Mouse (Mus musculus): ENCODE results near the gene Reep3. TPM values are rescaled to one million over a fixed set of nuclear protein-coding genes. Genes with fewer than 3 reads are reported as not detected.
"Not testable (repeated sequence)": the region's sequence is repeated elsewhere in the genome, so short reads cannot be mapped to it uniquely, and the experiment has no call there.

Reep3 gene
- total RNA-seq, 2 experiments from 2014 or later: 42.9 to 43.7 TPM

GRCm38 (mm10) chr10:67014746-67015145, 82.0 kb downstream of the Reep3 start:
- DNase-seq: no peak

- DNase-seq: no peak
Observed at GRCm38 (mm10) chr10:67010521-67010920, 86.2 kb downstream of the Reep3 start.

GRCm38 (mm10) chr10:67004527-67005042, 92.2 kb downstream of the Reep3 start:
- peak; percentile 37 for DNase-seq

DNA sequence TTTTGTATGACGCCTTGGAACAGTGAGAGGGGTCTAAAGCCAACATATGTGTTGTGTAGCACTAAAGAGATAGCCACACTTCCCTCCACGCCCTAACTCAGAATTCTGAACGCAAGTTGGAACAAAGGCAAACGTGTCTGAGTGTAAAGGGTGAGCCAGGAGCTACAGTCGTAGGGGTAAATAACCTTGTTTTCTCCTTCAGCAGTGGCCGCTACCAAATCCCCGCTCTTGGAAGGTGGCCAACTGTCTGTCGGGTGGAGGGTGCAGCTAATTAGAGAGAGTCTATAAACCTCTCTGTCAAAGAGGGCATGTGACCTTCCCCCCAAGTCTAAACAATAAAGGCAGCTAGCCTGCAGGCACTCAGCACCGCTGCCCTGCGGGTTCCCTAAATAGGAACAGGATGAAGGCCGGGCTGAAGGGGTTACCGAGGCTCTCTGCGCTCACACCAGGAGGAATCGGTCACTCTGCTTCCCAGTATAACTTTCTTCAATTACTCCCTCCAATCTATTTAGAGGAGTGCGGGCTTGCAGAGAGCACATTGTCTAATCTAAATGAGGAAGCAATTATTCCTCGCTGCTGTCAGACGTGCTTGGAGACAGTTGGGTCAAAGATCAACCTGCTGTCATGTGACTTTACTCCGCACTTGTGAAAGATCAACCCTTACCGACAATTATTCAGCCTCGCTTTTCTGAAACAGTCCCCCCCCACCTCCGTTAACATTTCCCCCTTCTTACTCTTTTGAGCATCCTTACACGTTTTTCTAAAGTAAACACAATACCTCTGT, 92.8 kb downstream of the Reep3 start:
- peak; percentile 90 for DNase-seq

DNA sequence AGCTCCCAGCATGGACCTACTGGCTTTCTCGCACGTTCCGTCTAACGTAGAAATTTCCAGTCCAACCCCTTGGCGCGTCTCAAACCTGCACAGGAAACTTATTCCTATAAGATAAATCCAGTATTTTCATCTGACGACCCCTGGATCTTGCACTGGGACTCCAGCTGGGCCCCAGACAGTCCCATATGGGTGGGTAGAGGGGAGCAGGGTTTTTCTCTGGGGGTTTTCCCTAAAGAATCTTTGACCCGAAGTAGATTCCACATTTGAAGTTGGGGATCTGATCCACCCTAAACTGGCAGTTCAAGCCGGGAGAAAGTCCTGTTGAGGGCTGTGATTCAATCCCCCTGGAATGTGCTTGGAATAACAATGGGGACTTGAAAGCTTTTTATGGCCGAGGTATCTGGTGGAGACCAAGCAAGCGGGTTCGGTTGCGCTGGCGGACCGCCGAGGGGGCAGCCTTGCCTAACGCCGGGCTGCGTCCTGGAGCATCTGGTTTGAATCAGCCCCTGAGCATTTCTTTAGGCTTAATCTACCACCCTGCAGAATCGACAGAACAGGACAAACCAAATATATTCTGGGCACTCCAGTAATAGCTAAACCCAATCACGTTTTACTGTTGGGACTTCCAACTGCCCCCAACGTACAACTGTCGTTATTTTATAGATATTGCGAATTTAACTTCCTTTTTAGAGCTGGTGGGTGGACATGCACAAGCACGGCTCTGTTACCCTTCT, 93.6 kb downstream of the Reep3 start:
- peak; percentile 85 for DNase-seq

GRCm38 (mm10) chr10:67002207-67003008, 94.3 kb downstream of the Reep3 start:
- peak; percentile 90 for DNase-seq

GRCm38 (mm10) chr10:67000958-67001615, 95.7 kb downstream of the Reep3 start:
- DNase-seq: not testable (repeated sequence)

DNA sequence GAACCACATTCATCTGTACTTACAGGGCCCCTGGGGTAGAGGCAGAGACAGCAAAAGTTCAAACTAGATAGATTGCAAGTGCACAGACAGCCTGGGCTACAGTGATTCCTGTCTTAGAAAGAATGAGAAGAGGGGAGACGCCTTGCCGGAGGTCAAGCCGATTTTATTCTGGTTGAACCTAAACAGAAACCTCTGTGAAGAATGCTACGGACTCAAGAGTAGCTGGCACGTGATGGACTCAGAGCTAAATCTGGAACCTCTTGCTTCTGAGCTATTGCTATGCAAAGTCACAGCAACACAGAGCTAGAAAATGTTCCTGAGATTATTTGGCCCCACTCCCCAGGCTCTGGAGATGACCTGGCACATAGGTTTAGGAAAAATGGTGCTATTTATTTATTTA, 96.6 kb downstream of the Reep3 start:
- DNase-seq: no peak

DNA sequence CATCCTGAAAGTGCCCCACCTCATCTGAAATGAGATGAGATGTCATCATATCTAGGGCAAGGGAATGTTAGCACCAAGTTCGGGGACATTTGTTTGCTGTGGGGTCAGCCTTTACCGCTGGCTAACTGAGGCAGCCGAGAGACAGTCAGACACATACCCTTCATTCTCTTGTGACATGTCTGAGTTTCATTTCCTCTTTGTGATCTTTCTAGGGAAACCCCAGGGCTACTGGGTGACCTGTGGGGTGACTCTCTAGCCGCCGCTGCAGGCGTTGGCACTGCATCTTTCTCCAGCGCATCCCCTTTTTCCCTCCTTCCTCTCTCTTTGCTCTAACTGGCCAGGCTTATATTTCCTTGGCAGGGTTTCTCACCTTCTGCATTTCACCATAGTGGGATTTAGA, 98.0 kb downstream of the Reep3 start:
- no peak for DNase-seq

DNA sequence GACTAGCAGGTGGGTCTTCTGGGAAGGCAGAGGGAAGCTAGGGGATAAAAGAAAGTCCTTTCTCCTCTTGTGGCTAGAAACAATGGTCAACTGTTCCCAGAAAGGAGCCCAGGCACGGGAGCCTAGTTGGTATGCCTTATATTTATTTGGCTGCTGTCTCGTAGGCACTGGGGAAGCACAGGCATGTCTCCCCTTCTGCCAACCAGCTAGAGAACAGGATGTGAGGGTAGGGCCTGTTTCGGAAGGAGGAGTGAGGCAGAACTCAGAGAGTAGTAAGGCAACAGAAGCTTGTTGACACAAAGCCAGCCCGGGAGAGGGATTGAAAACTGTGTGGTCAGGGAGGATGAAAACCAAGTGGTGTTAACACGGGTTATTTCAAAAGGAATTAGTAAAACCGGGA, 101.6 kb downstream of the Reep3 start:
- DNase-seq: peak; percentile 27

DNA sequence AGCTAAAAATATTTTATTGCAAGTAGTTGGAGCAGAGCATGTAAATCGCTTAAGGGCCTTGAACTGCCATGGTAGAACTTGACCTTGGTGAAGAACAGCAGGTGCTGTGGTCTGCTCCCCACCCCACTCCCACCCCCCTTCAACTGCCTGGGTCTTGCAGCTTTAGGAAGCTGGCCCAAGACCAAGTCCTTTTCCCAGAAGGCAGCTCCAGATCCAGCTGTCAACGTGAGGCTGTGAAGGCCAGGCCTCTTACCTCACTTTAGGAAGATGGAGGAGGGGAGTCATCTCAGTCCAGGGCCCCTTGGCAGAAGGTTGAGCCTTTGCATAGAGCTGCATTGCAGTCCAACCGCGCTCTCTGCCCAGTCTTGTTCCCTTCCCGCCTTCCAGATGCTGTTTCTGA, 102.3 kb downstream of the Reep3 start:
- DNase-seq: peak; percentile 66

GRCm38 (mm10) chr10:66992591-66992990, 104.2 kb downstream of the Reep3 start:
- no peak for DNase-seq

DNA sequence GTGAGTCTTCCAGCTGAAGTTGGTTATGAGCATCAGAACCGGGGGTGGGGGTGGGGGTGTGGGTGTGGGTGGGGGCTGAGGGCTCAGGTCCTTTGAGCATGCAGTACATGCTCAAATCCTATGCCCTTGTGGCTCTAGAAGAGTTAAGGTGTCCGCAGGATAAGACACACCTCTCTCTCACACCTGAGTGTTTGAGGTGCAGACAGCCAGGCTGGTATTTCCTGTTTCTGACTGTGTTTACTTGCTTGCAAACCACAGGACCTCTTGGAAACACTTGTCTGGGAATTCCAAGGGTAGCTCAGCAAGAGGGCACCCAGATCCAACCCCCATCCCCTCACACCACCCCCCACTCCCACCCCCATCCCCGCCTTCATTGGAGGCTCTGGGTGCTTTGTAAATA, 106.2 kb downstream of the Reep3 start:
- DNase-seq: no peak

- no peak for DNase-seq
Observed at GRCm38 (mm10) chr10:66983043-66983442, 113.7 kb downstream of the Reep3 start.

DNA sequence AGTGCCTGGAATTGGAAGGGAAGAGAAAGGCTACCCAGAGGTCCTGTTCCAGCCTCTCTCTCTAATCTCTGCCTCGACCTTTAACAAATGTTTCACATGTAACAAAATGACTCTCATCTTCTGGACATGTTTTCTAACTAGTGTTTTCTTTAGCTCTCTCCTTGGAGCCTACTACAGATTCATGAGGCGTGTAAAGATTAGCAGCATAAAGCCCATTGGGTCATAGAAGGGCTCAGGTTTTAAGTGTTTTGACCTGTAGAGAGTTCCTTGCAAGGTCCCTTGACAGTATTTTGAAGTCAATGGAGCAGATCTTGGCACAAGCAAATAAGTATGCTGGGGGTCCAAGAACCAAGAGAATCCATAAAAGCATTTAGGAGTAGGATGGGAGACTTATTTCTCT, 118.5 kb downstream of the Reep3 start:
- no peak for DNase-seq

DNA sequence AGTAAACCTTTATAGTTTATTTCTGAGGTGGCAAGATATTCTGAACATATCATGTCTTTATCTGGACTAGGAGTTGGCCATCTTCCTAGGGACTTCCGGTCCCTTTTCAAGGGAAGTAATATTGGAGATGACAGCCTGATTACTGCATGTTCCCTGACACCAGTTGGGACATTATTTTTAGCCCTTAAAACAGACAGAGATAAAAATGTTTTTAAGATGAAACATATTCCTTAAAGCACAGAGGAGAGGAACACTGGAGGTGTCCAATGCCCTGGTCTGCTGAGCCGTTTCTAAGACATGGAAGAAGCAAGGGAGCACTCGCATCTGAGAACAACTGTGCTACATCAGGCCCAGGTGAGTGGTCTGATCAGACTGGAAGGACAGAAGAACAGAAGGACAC, 119.7 kb downstream of the Reep3 start:
- no peak for DNase-seq

GRCm38 (mm10) chr10:66975451-66975850, 121.3 kb downstream of the Reep3 start:
- no peak for DNase-seq

DNA sequence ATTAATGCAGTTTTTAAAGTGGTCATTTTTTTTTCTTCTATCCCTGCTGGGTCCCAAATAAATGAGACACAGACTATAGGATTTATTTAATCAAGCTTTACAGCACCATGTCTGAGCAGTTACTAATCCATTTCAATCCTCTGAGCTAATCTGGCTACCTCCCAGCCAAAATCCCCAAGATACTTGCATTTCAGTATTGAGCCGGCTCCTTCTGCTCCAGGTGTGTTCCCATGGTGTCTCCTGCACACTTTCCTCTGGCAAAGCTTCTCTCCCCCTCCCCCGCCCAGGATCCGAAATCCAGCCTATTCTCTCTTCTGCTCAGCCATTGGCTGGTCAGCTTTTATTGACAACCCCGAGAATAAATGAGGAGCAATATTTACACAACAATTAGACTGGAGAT, 122.3 kb downstream of the Reep3 start:
- DNase-seq: peak; percentile 32

DNA sequence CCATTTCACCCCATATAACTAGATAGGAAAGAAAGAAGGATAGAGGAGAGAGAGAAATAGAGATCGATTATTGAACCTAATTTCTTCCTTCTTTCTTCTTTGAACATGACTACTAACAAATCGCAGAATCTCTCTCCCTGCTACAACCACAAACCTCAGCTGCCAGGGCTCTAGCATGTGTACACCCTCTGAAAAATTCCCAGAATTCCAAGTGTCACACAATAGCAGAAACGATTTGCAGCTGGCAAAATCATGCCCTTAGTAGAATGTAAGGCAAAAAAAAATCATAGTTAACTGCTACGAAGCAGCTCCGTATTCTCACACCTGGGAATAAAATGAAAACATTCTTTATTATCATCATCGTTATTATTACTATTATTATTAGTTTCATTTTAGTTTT, 122.9 kb downstream of the Reep3 start:
- no peak for DNase-seq

- DNase-seq: no peak
Observed at GRCm38 (mm10) chr10:66973274-66973673, 123.5 kb downstream of the Reep3 start.

- no peak for DNase-seq
Observed at GRCm38 (mm10) chr10:66970336-66971115, 126.2 kb downstream of the Reep3 start.
